Mouse (Mus musculus) CH12F3 (cell line): Measurements from ENCODE around the gene 4931429L15Rik.

ENCODE experiments used
- in situ Hi-C: fragments of 300-500 bp; cut with MboI; formaldehyde crosslinking; loops from 2 replicates; pipeline ENCODE4 v1.14.3; 2020; ENCODE audit warnings: low sequenced_read_pairs

The 4931429L15Rik gene

DNA sequence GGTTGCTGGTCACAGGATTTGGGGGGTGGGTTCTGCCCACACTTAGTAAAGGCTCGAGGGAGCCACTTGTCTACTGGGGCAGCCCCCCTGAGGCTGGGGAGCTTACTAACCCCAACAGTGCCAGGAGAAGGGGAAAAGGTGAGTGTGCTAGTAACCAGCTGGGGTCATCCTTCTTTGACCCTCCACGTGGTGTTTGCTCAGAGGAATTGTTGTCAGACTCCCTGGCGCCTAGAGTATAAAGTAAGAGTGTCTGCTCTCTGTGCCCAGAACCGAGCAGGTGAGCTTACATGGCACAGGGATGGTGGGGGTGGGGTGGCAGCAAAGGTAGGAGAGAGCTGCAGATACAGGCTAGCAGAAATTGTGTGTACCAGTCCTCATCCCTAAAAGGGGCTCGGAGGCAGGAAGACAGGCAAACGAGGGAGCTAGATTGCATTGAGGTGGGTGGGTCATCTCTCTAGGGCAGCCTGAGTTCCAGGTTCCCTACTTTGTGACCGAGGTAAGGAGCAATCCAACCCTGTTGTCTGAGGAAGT lies 51.4 kb downstream of the 4931429L15Rik start, which contains the start of gene Apoa5:
Apoa5 (plus strand) TSS at position 291 of the 531 bp plus-strand sequence.
- in situ Hi-C loops = no loop called here

DNA sequence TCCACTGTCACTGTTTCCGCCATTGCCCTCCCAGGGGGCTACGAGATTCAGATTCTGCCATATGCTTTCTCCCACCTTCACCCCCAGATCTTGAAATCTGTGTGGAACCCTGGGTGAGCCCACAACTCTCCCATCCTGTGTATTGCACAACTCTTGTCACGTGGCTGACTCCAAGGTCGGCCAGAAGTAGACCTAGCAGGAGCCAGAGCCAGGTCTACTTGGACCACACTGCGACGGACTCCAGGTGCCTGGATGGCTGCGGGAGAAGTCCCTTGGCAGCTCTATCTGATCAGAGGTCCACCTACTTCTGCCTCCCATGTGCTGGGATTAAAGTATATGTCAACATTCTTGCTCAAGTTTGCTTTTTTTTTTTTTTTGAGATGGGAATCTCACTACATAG lies 58.7 kb downstream of the 4931429L15Rik start:
- in situ Hi-C loops = no loop called here

DNA sequence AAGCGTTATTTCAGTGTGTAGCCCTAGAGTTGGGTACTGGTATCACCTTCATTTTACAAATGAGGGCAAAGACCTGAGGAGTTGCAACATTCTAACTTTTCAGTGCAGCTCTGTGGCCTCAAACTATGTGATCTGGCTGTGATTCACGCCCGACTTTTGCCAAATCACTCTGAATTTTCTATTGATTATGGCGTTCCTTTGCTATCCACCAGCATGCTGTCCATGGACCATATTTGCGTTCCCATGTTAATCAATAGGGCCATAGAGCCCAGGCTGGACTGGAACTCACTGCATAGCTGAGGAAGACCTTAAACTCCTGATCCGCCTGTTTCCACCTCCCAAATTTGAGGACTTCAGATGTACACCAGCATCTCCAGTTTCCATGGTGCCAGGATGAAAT lies 60.7 kb downstream of the 4931429L15Rik start:
- in situ Hi-C loops = no loop called here

DNA sequence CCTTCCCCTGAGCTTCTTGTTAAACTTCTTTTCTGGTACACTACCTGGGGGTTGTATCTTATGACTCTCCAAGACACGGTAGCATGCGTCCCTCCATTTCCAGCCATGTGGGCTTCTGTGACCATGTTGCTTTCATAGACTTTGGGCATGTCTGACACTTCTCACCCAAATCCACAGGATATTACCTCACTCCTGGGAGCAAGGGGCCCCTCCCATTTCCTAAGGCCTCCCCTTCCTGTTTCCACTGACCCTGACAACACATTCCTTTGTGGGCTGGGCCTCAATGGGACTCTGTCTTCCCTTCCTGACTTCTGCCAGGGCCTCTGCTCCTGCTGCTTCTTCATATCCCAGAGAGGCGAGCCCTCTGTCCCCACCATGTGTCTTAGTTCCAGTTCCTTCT lies 62.2 kb downstream of the 4931429L15Rik start:
- in situ Hi-C loops = no loop called here

DNA sequence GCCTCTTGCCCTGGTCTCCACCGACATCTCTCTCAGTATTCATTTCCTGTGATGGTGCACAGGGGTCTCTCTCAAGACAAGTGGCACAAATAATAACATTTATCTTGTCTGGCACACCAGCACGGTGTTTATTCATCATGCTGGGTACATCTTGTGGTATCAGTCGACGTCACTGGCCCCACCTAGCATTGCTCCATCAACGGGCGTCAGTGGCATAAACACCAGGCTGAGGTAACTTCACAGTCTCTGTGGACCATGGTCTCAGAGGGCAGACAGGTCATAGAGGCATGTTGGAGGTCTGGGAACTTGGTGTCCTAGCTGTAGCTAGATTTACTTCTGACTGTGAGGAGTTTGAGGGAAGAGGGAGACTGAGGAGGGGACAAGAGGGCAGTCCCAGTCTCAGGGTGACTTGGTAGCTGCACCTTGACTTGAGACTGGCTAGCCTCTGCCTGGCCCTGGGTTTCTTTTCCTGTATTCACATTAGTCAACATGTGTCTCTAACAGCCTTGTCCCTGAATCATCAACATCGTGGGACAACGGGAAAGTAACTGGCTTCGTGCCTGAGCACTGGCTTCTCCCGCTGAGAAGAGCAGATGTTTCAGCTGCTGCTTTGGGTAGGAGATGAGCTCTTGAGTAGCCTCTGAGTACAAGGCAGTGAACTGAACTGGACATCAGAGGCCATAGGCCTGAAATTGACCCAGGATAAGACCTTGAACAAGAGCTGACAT lies 63.0 kb downstream of the 4931429L15Rik start:
- in situ Hi-C loops = no loop called here

DNA sequence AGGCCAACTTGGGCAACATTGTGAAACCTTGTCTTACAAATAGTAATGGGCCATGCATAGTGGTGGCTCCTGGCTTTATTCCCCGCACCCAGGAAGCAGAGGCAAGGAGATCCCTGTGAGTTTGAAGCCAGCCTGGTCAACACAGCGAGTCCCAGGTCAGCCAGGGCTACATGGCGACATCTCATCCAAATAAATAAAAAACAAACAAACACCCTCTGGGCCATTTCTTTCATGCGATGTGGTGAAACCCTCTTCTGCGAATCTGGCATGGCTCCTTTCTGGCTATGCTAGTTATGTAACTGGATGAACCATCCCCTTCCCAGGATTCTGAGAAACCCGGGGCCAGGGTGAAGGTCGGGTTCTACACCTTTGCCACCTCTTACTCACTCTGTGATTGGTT lies 63.6 kb downstream of the 4931429L15Rik start:
- in situ Hi-C loops = no loop called here
